Mouse (Mus musculus): ENCODE measurements around the gene Hltf. TPM values are rescaled to one million over a fixed set of nuclear protein-coding genes. Genes with fewer than 3 reads are reported as not detected.
A peak's percentile ranks its signal among the peaks of the same experiment; 100 is the strongest.

The Hltf gene
- polyA plus RNA-seq, 1 experiment from 2014 or later: 19.0 TPM

GRCm38 (mm10) chr3:20154531-20155367 lies 97.1 kb downstream of the Hltf start, which contains the start of gene Gyg:
Gyg (minus strand) TSS chr3:20155317.
- H3K27me3 ChIP-seq (replicated peaks): no peaks in the 10 kb centered on the region
- H3K9me3 ChIP-seq: no peaks in the 10 kb centered on the region
- H3K9ac ChIP-seq: peak within 1 kb of the TSS; percentile 76
- WGBS: under 1% methylated on average over 72 of the region's 73 CpGs
- H3K4me3 ChIP-seq: peak within 1 kb of the TSS; percentile 81
- 0 out of 2 replicates have a peak, but pooled peaks cover 7% of the 10 kb centered on the region for H3K4me1 ChIP-seq
- H3K27ac ChIP-seq: 0 out of 2 replicates have a peak within 1 kb of the TSS, but pooled peaks have one; percentile 2
- H3K36me3 ChIP-seq (replicated peaks): no peaks in the 10 kb centered on the region
- H3K4me2 ChIP-seq: peak within 1 kb of the TSS; percentile 96
- ATAC-seq (replicated peaks): peak; percentile 95

GRCm38 (mm10) chr3:20155476-20155875 lies 97.9 kb downstream of the Hltf start:
- no peak for ATAC-seq (replicated peaks)
- WGBS: 84% methylated on average over 6 of the region's 6 CpGs
- H3K27me3 ChIP-seq (replicated peaks): no peaks in the 10 kb centered on the region
- 0 out of 2 replicates have a peak, but pooled peaks cover 7% of the 10 kb centered on the region for H3K4me1 ChIP-seq
- H3K9me3 ChIP-seq: no peaks in the 10 kb centered on the region; the same call in 1 of the 2 replicates
- H3K4me2 ChIP-seq: peak overlapping the region; percentile 96
- no peak overlapping the region for H3K9ac ChIP-seq
- H3K27ac ChIP-seq: no peak overlapping the region
- peak overlapping the region; percentile 81 for H3K4me3 ChIP-seq
- H3K36me3 ChIP-seq (replicated peaks): no peaks in the 10 kb centered on the region

GRCm38 (mm10) chr3:20167487-20167886 lies 109.9 kb downstream of the Hltf start:
- no peaks in the 10 kb centered on the region for H3K27me3 ChIP-seq (replicated peaks)
- no peak for ATAC-seq (replicated peaks)
- no peak overlapping the region for H3K27ac ChIP-seq
- WGBS: 83% methylated on average over 1 of the region's 1 CpGs
- H3K36me3 ChIP-seq (replicated peaks): no peaks in the 10 kb centered on the region
- H3K9ac ChIP-seq: no peak overlapping the region
- no peaks in the 10 kb centered on the region for H3K9me3 ChIP-seq
- no peak overlapping the region for H3K4me3 ChIP-seq
- no peaks in the 10 kb centered on the region for H3K4me1 ChIP-seq
- H3K4me2 ChIP-seq: no peak overlapping the region

Other genes with a start within 250 kb of the Hltf start
- 10.6 and 12.4 TPM in 2 replicates for gene Cp, start 100.8 kb upstream of the Hltf start, polyA plus RNA-seq (2015; fragmentation: Nextera tagmentation; extraction: Ambion mirVana)
- gene Hps3, start 22.5 kb upstream of the Hltf start, polyA plus RNA-seq (2015; fragmentation: Nextera tagmentation; extraction: Ambion mirVana): 11.0 and 12.6 TPM in 2 replicates
- 47.3 and 48.5 TPM in 2 replicates for gene Gyg, start 97.5 kb downstream of the Hltf start, polyA plus RNA-seq (2015; fragmentation: Nextera tagmentation; extraction: Ambion mirVana)
- 0.15 and 1.3 TPM in 2 replicates for gene Cpa3, start 184.4 kb downstream of the Hltf start, polyA plus RNA-seq (2015; fragmentation: Nextera tagmentation; extraction: Ambion mirVana)
- gene Cpb1, start 217.9 kb downstream of the Hltf start, polyA plus RNA-seq (2015; fragmentation: Nextera tagmentation; extraction: Ambion mirVana): 0.08 and 0.21 TPM in 2 replicates

Data from midbrain, embryonic 15.5 days (tissue).